Mouse (Mus musculus) embryonic stem cell, embryonic (primary cell): ENCODE results near the gene Matn1.

ENCODE experiments used
- CTCF ChIA-PET, 4 experiments: fragments of 300-600 bp in 2 of 4; fragments of 350-600 bp in 2 of 4; sonication (Branson Sonifier 250); formaldehyde crosslinking; loops; one replicate each; lab custom pipeline; 2022; ENCODE audit warnings: inconsistent platforms in 2 of 4; lab: Charles Lee
- POLR2A ChIA-PET, 4 experiments: fragments of 300-600 bp in 2 of 4; fragments of 350-600 bp in 2 of 4; sonication (Branson Sonifier 250); formaldehyde crosslinking; loops; one replicate each; lab custom pipeline; 2022; ENCODE audit warnings: antibody characterized with exemption in 4 of 4, inconsistent platforms in 1 of 4; lab: Charles Lee

The Matn1 gene

GRCm38 (mm10) chr4:130944112-130944511 is at the start of gene Matn1:
Gene Matn1, plus strand, starts transcription at chr4:130944385.
- POLR2A ChIA-PET, result interaction anchor here in 3 of 4 experiments (0.5 to 1.8 kb wide), 16 partner anchors 10 to 163 kb away, joined by 3 to 13 read pairs (median 4); partner anchors contain the start of gene Laptm5 (in 2 of the 3)
- CTCF ChIA-PET, result interaction anchor here in 3 of 4 experiments (0.6 to 2.0 kb wide), 9 partner anchors 9 to 192 kb away, joined by 3 to 6 read pairs (median 4); partner anchors contain the start of gene Laptm5 (in 1 of the 3)

GRCm38 (mm10) chr4:130895701-130896100 is 48.5 kb upstream of the Matn1 start:
- ChIA-PET CTCF (interaction anchor here (0.6 to 4.1 kb wide), 13 partner anchors 17 to 327 kb away, joined by 3 to 41 read pairs (median 6); no protein-coding TSS in a partner anchor), POLR2A (interaction anchor here in 2 of 4 experiments (0.6 to 4.7 kb wide), 6 partner anchors 17 to 212 kb away, joined by 3 to 17 read pairs (median 4); partner anchors contain the start of genes Laptm5 (in 1 of the 2) and Matn1 (in 1 of the 2))

GRCm38 (mm10) chr4:130896372-130896771 is 47.8 kb upstream of the Matn1 start:
- ChIA-PET CTCF (interaction anchor here (0.6 to 4.1 kb wide), 13 partner anchors 13 to 106 kb away, joined by 3 to 41 read pairs (median 7); no protein-coding TSS in a partner anchor), POLR2A (interaction anchor here in 2 of 4 experiments (0.6 to 4.7 kb wide), 13 partner anchors 8 to 213 kb away, joined by 3 to 17 read pairs (median 6); partner anchors contain the start of genes Laptm5 (in 1 of the 2) and Matn1 (in 1 of the 2))

GRCm38 (mm10) chr4:130899383-130899781 is 44.8 kb upstream of the Matn1 start:
- ChIA-PET CTCF (no interaction called here), POLR2A (interaction anchor here in 3 of 4 experiments (0.7 to 4.7 kb wide), 6 partner anchors 15 to 47 kb away, joined by 3 to 17 read pairs (median 4); partner anchors contain the start of gene Matn1 (in 1 of the 3))

- CTCF ChIA-PET, result interaction anchor here in 2 of 4 experiments (2.5 to 3.0 kb wide), 2 partner anchors 7 to 8 kb away, joined by 10 read pairs; no protein-coding TSS in a partner anchor
- POLR2A ChIA-PET, result interaction anchor here in 3 of 4 experiments (0.5 to 3.8 kb wide), 9 partner anchors 10 to 465 kb away, joined by 3 to 15 read pairs (median 4); partner anchors contain the start of gene Matn1 (in 1 of the 3)
Observed at GRCm38 (mm10) chr4:130899782-130900427, 44.3 kb upstream of the Matn1 start.

GRCm38 (mm10) chr4:130900746-130901145 is 43.4 kb upstream of the Matn1 start:
- POLR2A ChIA-PET, result interaction anchor here in 3 of 4 experiments (0.6 to 3.8 kb wide), 9 partner anchors 9 to 927 kb away, joined by 3 to 15 read pairs (median 4); partner anchors contain the start of genes Laptm5 (in 1 of the 3) and Matn1 (in 1 of the 3)
- CTCF ChIA-PET, result interaction anchor here in 2 of 4 experiments (2.5 to 3.0 kb wide), 2 partner anchors 8 kb away, joined by 10 read pairs; no protein-coding TSS in a partner anchor

- CTCF ChIA-PET, result interaction anchor here (0.5 to 3.0 kb wide), 10 partner anchors 9 to 365 kb away, joined by 3 to 10 read pairs (median 4); no protein-coding TSS in a partner anchor
- POLR2A ChIA-PET, result interaction anchor here in 3 of 4 experiments (0.6 to 3.8 kb wide), 16 partner anchors 10 to 333 kb away, joined by 3 to 15 read pairs (median 4); partner anchors contain the start of gene Laptm5 (in 2 of the 3)
Observed at GRCm38 (mm10) chr4:130902289-130902781, 41.9 kb upstream of the Matn1 start.

GRCm38 (mm10) chr4:130905025-130905424 is 39.2 kb upstream of the Matn1 start:
- POLR2A ChIA-PET, result interaction anchor here in 2 of 4 experiments (1.4 to 13.1 kb wide), 3 partner anchors 10 to 50 kb away, joined by 4 to 219 read pairs (median 12); no protein-coding TSS in a partner anchor
- CTCF ChIA-PET, result no interaction called here

GRCm38 (mm10) chr4:130905882-130906281 is 38.3 kb upstream of the Matn1 start:
- POLR2A ChIA-PET, result interaction anchor here in 3 of 4 experiments (0.7 to 13.1 kb wide), 11 partner anchors 9 to 372 kb away, joined by 3 to 219 read pairs (median 4); partner anchors contain the start of gene Matn1 (in 1 of the 3)
- CTCF ChIA-PET, result no interaction called here

GRCm38 (mm10) chr4:130906296-130906695 is 37.9 kb upstream of the Matn1 start:
- ChIA-PET CTCF (no interaction called here), POLR2A (interaction anchor here in 3 of 4 experiments (0.7 to 13.1 kb wide), 13 partner anchors 9 to 372 kb away, joined by 3 to 219 read pairs (median 5); partner anchors contain the start of gene Matn1 (in 1 of the 3))

- ChIA-PET CTCF (interaction anchor here in 1 of 4 experiments (0.6 kb wide), 1 partner anchor 39 kb away, joined by 3 read pairs; no protein-coding TSS in a partner anchor), POLR2A (interaction anchor here (0.5 to 13.1 kb wide), 12 partner anchors 10 to 776 kb away, joined by 3 to 219 read pairs (median 4); partner anchors contain the start of gene Matn1 (in 1 of the 4))
Observed at GRCm38 (mm10) chr4:130907200-130908069, 36.8 kb upstream of the Matn1 start.

- POLR2A ChIA-PET, result interaction anchor here in 3 of 4 experiments (0.6 to 13.1 kb wide), 5 partner anchors 11 to 123 kb away, joined by 3 to 219 read pairs (median 6); no protein-coding TSS in a partner anchor
- CTCF ChIA-PET, result no interaction called here
Observed at GRCm38 (mm10) chr4:130908133-130908532, 36.1 kb upstream of the Matn1 start.

GRCm38 (mm10) chr4:130909167-130909874 is 34.9 kb upstream of the Matn1 start:
- CTCF ChIA-PET, result interaction anchor here (0.6 to 1.4 kb wide), 7 partner anchors 10 to 38 kb away, joined by 3 to 7 read pairs (median 5); no protein-coding TSS in a partner anchor
- POLR2A ChIA-PET, result interaction anchor here in 3 of 4 experiments (0.5 to 13.1 kb wide), 17 partner anchors 9 to 600 kb away, joined by 3 to 219 read pairs (median 4); partner anchors contain the start of genes Fabp3 (in 1 of the 3), Gm10570 (in 1 of the 3) and Matn1 (in 1 of the 3)

- CTCF ChIA-PET, result interaction anchor here (0.5 to 1.0 kb wide), 13 partner anchors 8 to 1857 kb away, joined by 3 to 11 read pairs (median 3); no protein-coding TSS in a partner anchor
- POLR2A ChIA-PET, result interaction anchor here in 3 of 4 experiments (0.5 to 13.1 kb wide), 17 partner anchors 8 to 1292 kb away, joined by 3 to 219 read pairs (median 3); partner anchors contain the start of genes Matn1 (in 2 of the 3) and Zcchc17 (in 1 of the 3)
Observed at GRCm38 (mm10) chr4:130910666-130911065, 33.5 kb upstream of the Matn1 start.

- POLR2A ChIA-PET, result interaction anchor here (0.6 to 13.1 kb wide), 25 partner anchors 9 to 1440 kb away, joined by 3 to 219 read pairs (median 4); partner anchors contain the start of gene Matn1 (in 2 of the 4)
Observed at GRCm38 (mm10) chr4:130912626-130913025, 31.6 kb upstream of the Matn1 start.

More at GRCm38 (mm10) chr4:130912626-130913025, 31.6 kb upstream of the Matn1 start:
- CTCF ChIA-PET, result interaction anchor here (0.6 to 1.6 kb wide), 7 partner anchors 12 to 252 kb away, joined by 3 to 11 read pairs (median 3); partner anchors contain the start of gene Matn1 (in 1 of the 4)
